Mouse (Mus musculus) G1E (cell line): ENCODE results near the gene Tekt2.

ENCODE experiments used
- CTCF ChIP-seq: IDR thresholded peaks from 2 replicates; pipeline ENCODE4 v1.5.1; 2012; ENCODE audit warnings: low read depth, low read length, inconsistent platforms, mixed read lengths
- GATA1 ChIP-seq: IDR thresholded peaks from 2 replicates; pipeline ENCODE4 v1.6.1; 2012; ENCODE audit warnings: borderline replicate concordance, low read length, inconsistent platforms, mixed read lengths
- GATA2 ChIP-seq: IDR thresholded peaks from 2 replicates; pipeline ENCODE4 v1.6.1; 2012; ENCODE audit warnings: low read depth, low read length, inconsistent platforms, borderline replicate concordance
- POLR2AphosphoS5 ChIP-seq: IDR thresholded peaks from 2 replicates; pipeline ENCODE4 v1.6.1; 2012; ENCODE audit warnings: low read depth, low read length, inconsistent platforms; ENCODE audit not compliant: insufficient replicate concordance
- TAL1 ChIP-seq: conservative IDR thresholded peaks from 2 replicates; pipeline ENCODE4 v1.6.1; 2012; ENCODE audit warnings: low read depth, low read length, inconsistent platforms, mixed read lengths

DNA sequence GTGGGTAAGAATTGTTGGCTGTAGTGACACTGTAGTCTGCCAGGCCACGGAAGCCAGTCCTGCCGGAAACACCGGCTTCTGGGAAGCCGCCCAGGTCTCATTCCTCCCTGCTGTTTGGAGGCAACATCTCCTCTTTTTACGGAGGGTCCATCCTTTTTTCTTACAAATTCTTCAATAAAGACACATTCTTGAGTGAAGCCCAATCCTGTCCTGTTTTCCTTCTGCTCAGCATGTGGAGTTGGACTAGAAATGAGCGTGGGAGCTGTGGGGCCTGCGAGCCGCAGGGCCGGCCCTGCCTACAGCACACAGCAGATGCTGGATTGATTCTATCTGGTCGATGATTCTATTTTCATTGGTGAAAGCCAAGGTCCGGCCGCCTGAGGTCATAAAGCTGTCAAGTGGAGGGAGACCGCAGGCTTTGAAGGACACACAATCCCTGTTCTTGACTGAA, 49.8 kb downstream of the Tekt2 start:
- TF ChIP-seq CTCF (no peak), TAL1 (no peak), GATA1 (no peak), POLR2AphosphoS5 (no peak), GATA2 (no peak)
